Mouse (Mus musculus): ENCODE measurements around the gene Trim61. TPM values are rescaled to one million over a fixed set of nuclear protein-coding genes. Genes with fewer than 3 reads are reported as not detected.

Gene Trim61
- total RNA-seq, 2 experiments from 2014 or later: not detected

- no peak for DNase-seq (ENCODE audit: low spot score in 2 of 2)
Measured at GRCm38 (mm10) chr8:64998806-64999365, 19.4 kb downstream of the Trim61 start.

- DNase-seq (ENCODE audit: low spot score in 2 of 2): no peak
Measured at GRCm38 (mm10) chr8:64987731-64988130, 30.6 kb downstream of the Trim61 start, which contains the start of gene Trim75. Trim75 (minus strand) TSS chr8:64987831.

- no peak for DNase-seq (ENCODE audit: low spot score in 2 of 2)
Measured at GRCm38 (mm10) chr8:64983150-64983897, 35.0 kb downstream of the Trim61 start.

Other genes starting within 250 kb of the Trim61 start
- 100 to 1,000 TPM; 324 to 340 TPM for gene Klhl2, start 168.5 kb downstream of the Trim61 start, total RNA-seq (2021)
- gene Tmem192, start 71.3 kb downstream of the Trim61 start, total RNA-seq (2021): 10 to 100 TPM; 24.8 to 28.1 TPM
- gene Trim75, start 30.7 kb downstream of the Trim61 start, total RNA-seq (2021): not detected
- gene Trim60, start 61 bp upstream of the Trim61 start, total RNA-seq (2021): not detected
- gene Apela, start 18.8 kb upstream of the Trim61 start, total RNA-seq (2021): not detected
- not detected for gene Gm10663, start 56.5 kb upstream of the Trim61 start, total RNA-seq (2021)
- not detected for gene BC030870, start 111.0 kb upstream of the Trim61 start, total RNA-seq (2021)

Measured in layer of hippocampus, adult 18-20 months (tissue).